16 mouse cellular contexts compared by ENCODE assay signal in genomic region chr2:70354056-70354455, GRCm38 (mm10).
"Had no signal": no experiment of that assay in that cellular context is flagged by ENCODE, and none has a peak within 500 bp of the region (broad histone marks: within the 10 kb centered on the region; RNA-seq: fewer than 3 reads in every experiment).

No protein-coding gene starts in this region.

- H3K9ac ChIP-seq: neural tube, embryonic 13.5 days; neural tube, embryonic 15.5 days; stomach, embryonic 15.5 days had no signal

- DNase-seq: retina, postnatal 1 day; right cerebral cortex, adult 18-20 months; right cerebral cortex, postnatal 14 days; right cerebral cortex, postnatal 25 days; right cerebral cortex, postnatal 4 days; spleen, adult 18-20 months; thymus, adult 18-20 months; thymus, adult 2 months; thymus, postnatal 14 days; thymus, postnatal 25 days; thymus, postnatal 36 days; thymus, postnatal 4 days had no signal

- H3K4me1 ChIP-seq: neural tube, embryonic 13.5 days; neural tube, embryonic 15.5 days; stomach, embryonic 15.5 days had no signal

- H3K36me3 ChIP-seq: neural tube, embryonic 13.5 days; neural tube, embryonic 15.5 days; stomach, embryonic 15.5 days had no signal

- H3K27ac ChIP-seq: neural tube, embryonic 13.5 days; neural tube, embryonic 15.5 days; stomach, embryonic 15.5 days; stomach, postnatal 0 days had no signal

- H3K4me3 ChIP-seq: neural tube, embryonic 13.5 days; neural tube, embryonic 15.5 days; stomach, embryonic 15.5 days had no signal

- H3K4me2 ChIP-seq: neural tube, embryonic 13.5 days; neural tube, embryonic 15.5 days; stomach, embryonic 15.5 days had no signal

- H3K9me3 ChIP-seq: neural tube, embryonic 15.5 days; stomach, embryonic 15.5 days had no signal

- H3K27me3 ChIP-seq: neural tube, embryonic 13.5 days; neural tube, embryonic 15.5 days; stomach, embryonic 15.5 days had no signal
